1 mouse cellular context compared by ENCODE assay signal in the genomic region with DNA sequence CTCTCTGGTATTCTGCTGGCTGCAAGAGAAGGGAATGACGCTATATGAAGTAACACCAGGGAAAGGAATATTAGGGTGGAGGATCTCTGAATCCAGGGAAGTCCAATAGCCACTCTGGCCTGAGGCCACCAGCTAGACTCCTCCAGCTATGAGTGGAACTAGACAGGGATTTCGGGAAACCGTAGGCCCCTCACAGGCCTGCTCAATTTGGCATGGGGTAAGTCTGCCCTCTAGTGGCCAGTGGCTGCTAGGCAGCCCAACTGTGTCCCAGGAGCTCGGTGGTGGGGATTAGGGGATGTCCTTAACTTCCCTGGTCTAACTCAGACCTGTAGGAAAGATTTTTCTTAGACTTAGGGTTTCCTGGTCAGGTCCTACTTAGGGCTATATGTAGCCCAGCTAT.
TF ChIP-seq lines count a peak whose summit lies in the region.

No protein-coding gene starts in this region.

TF ChIP-seq in CH12.LX, 34 proteins besides CTCF, POLR2A, EP300 and RAD21 (continued from another document):
- peak; percentile 38; the same call in 1 of the 2 replicates for TF ChIP-seq IRF4 (IDR thresholded peaks at IDR 0.05; ENCODE audit: low read depth, low read length)
